Mouse (Mus musculus): ENCODE measurements around the gene Bap1. TPM values are rescaled to one million over a fixed set of nuclear protein-coding genes. Genes with fewer than 3 reads are reported as not detected.

Gene Bap1
- 10 to 100 TPM; 39.5 to 45.5 TPM for total RNA-seq (2021)

- intact Hi-C loops (cut with DNase I): loop anchor here (5.0 kb wide), 1 partner anchor 86 kb away; the partner anchor contains the start of gene Capn7
- peak; percentile 88 for DNase-seq (ENCODE audit: low spot score)
These were observed at the start of gene Bap1, which contains the start of gene Phf7 for GRCm38 (mm10) chr14:31251084-31251604. TSS of gene Bap1 (plus strand) at chr14:31251450. TSS of gene Phf7 (minus strand) at chr14:31251317.

DNA sequence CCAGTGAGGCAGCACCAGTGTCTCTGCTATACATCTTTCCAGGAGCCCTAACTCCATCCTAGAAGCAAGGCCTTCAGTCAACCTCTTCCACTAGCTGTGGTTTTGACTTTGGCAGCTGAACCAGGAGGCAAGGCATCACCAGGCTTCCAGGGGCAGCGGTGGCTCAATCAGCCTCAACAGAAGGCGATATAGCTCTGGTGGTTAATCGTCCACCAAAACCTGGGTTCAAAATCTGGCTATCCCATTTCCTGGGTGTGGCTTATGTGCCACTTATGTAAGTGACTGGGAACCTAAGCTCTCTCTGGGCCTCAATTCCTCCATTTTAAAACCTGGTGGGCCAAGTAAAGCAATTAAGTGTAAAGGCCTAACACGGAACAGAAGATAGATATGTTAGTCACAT lies 46.4 kb upstream of the Bap1 start:
- intact Hi-C loops (cut with DNase I): loop anchor here (2.0 to 5.0 kb wide), 2 partner anchors 76 to 183 kb away; partner anchors contain the start of gene Smim4
- no peak for DNase-seq (ENCODE audit: low spot score)

- intact Hi-C loops (cut with DNase I): loop anchor here (2.0 kb wide), 1 partner anchor 76 kb away; the partner anchor contains the start of gene Smim4
- no peak for DNase-seq (ENCODE audit: low spot score)
These were observed 46.0 kb upstream of the Bap1 start for GRCm38 (mm10) chr14:31205244-31205561.

GRCm38 (mm10) chr14:31205562-31206467 lies 45.4 kb upstream of the Bap1 start:
- DNase-seq (ENCODE audit: low spot score): no peak

GRCm38 (mm10) chr14:31206472-31206981 lies 44.7 kb upstream of the Bap1 start:
- intact Hi-C loops (cut with DNase I): no loop called here
- peak; percentile 87 for DNase-seq (ENCODE audit: low spot score)

More at GRCm38 (mm10) chr14:31205562-31206467, 45.4 kb upstream of the Bap1 start:
- intact Hi-C loops (cut with DNase I): loop anchor here (2.0 kb wide), 1 partner anchor 77 kb away; the partner anchor contains the start of gene Smim4

DNA sequence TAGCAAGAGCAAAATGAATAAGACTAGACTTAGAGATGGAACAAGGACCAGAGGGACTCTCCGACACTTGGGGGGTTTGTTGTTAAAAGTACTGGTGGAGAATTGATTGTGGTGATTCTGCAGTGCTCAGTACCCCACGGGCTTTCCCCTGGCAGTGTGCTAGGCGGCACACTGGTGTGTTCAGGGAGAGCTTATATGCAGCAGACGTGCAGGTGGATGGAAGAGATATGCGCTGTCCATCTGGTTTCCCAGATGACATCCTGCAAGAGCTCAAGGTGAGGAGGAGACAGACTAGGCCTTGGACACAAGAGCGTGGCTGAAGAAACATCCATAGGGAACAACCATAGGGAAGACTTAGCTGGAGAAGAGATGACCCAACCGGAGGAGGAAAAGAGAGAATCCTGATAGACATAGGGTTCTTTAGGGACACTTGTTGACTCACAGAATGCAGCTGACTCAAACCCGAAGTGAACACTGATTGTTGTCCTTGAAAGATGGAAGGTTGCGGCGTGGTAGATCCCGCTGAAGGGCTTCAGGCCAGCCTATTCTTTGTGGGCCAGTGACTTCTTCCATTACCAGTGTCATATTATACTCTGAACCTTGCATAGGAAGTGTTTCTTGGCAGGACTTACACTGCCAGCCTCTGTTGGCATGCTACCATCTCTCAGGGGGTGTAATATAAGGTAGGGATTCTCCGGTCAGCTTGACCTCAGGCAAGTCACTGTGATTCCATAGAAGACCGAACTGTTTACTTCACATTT lies 44.0 kb upstream of the Bap1 start:
- DNase-seq (ENCODE audit: low spot score): no peak
- intact Hi-C loops (cut with DNase I): no loop called here

DNA sequence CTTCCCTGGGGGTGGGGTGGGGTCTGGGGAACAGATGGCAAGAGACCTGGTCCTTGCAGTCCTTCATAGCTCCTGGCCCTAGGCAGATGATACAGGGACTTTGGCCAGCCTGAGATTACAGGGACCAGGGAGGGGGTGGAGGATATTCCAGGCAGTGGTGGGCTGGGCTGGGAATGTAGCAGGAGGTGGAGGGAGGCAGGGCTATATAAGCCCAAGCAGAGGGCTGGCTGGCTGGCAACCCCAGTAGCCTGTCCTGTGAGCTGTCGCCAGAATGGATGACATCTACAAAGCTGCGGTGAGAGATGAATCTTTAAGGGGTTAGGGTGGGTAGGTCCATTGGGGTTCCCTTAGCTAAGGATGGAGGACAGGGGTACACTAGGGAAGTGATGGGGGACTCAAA lies 43.2 kb upstream of the Bap1 start, which contains the start of gene Tnnc1:
TSS of gene Tnnc1 (plus strand) at position 229 of the 400 bp plus-strand sequence.
- intact Hi-C loops (cut with DNase I): no loop called here
- no peak for DNase-seq (ENCODE audit: low spot score)

DNA sequence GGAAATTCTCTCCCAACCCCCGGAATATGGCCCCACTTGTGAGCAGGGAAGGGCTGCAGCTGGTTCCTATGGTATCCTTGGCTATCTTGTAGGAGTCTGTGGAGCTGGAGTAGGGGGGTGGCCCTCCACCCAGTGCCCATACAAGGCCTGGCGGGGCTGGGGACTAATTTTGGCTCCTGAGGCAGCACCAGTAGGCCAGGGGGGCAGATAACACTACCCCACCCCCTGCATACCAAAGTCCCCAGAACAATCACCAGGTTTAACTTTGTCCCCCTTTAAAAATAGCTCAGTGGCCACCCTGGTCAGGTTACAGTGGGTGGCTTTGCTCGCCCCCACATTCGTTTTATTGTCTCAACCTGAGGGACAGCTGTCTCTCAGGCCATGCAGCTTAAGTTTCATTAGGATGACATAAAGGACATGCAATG lies 42.1 kb upstream of the Bap1 start:
- intact Hi-C loops (cut with DNase I): no loop called here
- DNase-seq (ENCODE audit: low spot score): peak; percentile 47

- intact Hi-C loops (cut with DNase I): no loop called here
- DNase-seq (ENCODE audit: low spot score): no peak
These were observed 39.4 kb upstream of the Bap1 start for GRCm38 (mm10) chr14:31211854-31212253.

DNA sequence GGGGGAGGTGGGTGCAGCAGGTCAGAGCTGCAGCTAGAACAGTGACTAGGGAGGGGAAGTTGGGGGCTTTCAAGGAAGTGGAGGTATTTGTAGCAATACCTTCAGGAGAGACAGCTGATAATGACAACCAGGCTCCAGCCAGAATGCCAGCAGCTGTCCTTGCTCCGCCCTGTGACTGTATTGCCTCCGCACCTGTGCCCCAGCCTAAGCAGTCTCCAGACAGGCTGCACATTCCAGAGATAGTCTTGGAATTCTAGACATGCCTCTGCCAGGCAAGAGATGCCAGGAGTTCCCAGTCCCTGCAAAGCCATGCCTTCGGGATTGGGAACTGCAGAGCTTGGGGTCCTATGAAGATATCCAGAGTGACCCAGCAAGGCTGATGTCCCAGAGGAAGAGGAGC lies 38.8 kb upstream of the Bap1 start:
- no peak for DNase-seq (ENCODE audit: low spot score)
- intact Hi-C loops (cut with DNase I): no loop called here

DNA sequence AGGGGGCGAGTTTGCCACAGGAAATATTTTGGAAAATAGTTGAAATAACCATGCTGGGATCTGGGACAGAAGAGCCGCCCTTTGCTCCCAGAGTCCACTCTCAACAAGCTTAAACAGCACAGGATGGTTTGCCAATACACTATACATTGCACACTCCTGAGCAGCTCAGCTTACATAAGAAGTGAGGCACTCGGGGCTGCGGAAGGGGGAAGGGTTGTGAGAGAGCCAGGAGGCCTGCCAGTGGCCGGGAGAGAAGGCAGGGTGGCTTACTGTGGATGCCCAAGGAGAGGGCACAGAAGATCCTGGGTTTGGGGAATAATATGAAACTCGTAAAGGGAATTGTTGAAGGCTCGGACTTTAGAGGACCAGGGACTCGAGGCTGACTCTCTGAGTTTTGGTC lies 37.4 kb upstream of the Bap1 start:
- no peak for DNase-seq (ENCODE audit: low spot score)
- intact Hi-C loops (cut with DNase I): no loop called here

GRCm38 (mm10) chr14:31214684-31215083 lies 36.6 kb upstream of the Bap1 start:
- no peak for DNase-seq (ENCODE audit: low spot score)
- intact Hi-C loops (cut with DNase I): loop anchor here (1.0 kb wide), 1 partner anchor 20 kb away; no protein-coding TSS in a partner anchor

- DNase-seq (ENCODE audit: low spot score): no peak
- intact Hi-C loops (cut with DNase I): loop anchor here (1.0 kb wide), 1 partner anchor 19 kb away; no protein-coding TSS in a partner anchor
These were observed 35.9 kb upstream of the Bap1 start for GRCm38 (mm10) chr14:31215157-31216002.

DNA sequence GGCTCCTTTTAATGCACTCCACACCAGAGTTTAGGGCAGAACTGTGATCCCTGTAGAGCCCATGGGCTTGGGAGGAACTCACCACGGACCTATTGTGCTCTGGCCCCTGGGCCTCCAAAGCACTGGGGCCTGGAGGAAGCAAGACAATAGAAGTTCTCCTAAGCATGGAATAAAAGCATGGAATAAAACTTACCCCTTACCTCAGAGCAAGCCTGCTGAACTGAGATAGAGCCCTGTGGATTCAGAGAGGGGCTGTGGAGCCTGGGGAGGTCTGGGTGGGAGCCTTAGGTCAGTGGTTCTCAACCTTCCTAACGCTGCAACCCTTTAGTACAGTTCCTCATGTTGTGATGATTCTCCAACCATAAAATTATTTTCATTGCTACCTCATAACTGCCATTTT lies 34.4 kb upstream of the Bap1 start, which contains the start of gene Nisch:
TSS of gene Nisch (minus strand) at position 101 of the 400 bp plus-strand sequence.
- intact Hi-C loops (cut with DNase I): no loop called here
- no peak for DNase-seq (ENCODE audit: low spot score)

DNA sequence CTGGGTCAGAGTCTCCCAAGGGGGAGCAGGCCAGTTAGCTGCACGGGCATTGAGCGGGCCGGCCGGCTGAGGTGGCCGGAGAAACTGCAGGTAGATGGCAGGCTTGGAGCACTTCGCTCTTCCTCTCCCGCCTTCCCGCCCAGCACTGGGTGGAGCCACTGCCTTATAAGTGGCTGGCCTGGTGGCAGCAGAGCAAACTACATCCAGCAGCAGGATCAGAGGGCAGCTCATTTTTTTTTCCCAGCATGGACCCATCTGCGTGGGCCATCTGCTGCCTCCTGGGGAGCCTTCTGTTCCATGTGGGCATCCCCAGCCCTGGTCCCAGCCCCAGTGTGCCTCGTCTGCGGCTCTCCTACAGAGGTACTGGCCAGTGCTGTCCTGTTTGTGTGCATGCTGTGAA lies 33.6 kb upstream of the Bap1 start, which contains the start of gene Sema3g:
TSS of gene Sema3g (plus strand) at position 195 of the 400 bp plus-strand sequence.
- intact Hi-C loops (cut with DNase I): no loop called here
- DNase-seq (ENCODE audit: low spot score): no peak

DNA sequence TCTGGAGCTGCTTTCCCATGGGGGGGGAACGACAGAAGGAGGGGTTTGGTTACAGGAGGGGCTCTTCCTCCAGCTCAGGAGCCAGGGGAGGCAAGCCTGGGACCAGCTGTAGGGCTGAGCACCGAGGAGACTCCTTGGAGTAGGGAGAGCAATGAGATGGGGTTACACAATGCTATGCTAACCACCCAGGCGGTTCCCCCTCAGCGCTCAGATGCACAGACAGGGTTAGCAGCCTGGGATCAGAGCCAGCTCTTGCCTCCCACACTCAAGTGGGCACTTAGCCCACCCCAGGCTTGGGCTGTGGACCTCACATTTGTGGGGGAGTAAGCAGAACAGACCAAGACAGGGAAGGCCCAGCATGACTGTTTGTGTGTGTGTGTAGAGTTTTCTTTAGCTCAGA lies 24.3 kb upstream of the Bap1 start:
- intact Hi-C loops (cut with DNase I): no loop called here
- peak; percentile 58 for DNase-seq (ENCODE audit: low spot score)

- intact Hi-C loops (cut with DNase I): no loop called here
- DNase-seq (ENCODE audit: low spot score): no peak
These were observed 23.0 kb upstream of the Bap1 start for GRCm38 (mm10) chr14:31228234-31228633.

- no peak for DNase-seq (ENCODE audit: low spot score)
- intact Hi-C loops (cut with DNase I): no loop called here
These were observed 20.8 kb upstream of the Bap1 start for GRCm38 (mm10) chr14:31230442-31230841.
